Mouse (Mus musculus): ENCODE measurements at regions not wholly inside any gene's neighbourhood (a gene's known extent, or its start where the extent isn't known, plus 50 kb on each side); places are given as distances from the start of the nearest gene placed in this dataset.

DNA sequence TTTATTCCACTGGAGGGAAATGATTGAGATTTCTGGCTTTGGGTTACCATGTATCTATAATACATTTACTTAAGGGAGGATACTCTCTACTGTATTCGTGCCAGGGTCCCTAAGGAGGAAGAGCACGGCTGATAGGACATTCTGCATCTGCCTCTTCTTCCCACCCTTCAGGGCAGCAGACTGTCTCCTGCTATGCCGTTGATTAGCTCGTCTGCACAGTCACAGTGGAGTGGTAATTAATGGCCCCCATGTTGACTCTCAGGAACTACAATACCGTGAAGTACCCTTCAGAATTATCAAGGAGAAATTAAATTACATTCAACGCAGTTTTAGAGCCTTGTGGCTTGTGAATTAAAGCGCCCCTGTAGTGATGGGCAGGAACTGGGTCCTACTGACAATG is 52.0 kb upstream of the Map4k3 start:
- no peaks in the 10 kb centered on the region for H3K9me3 ChIP-seq (replicated peaks; ENCODE audit: control insufficient read depth, low read length)
- no peaks in the 10 kb centered on the region for H3K27me3 ChIP-seq (replicated peaks; ENCODE audit: control insufficient read depth, insufficient read depth, low read length)
- no peaks in the 10 kb centered on the region for H3K4me1 ChIP-seq (ENCODE audit: control insufficient read depth, insufficient read depth, low read length)
- ATAC-seq (no peak), DNase-seq (ENCODE audit: low spot score) (peak; percentile 10)
- H3K36me3 ChIP-seq (ENCODE audit: control insufficient read depth, insufficient read depth, low read length): no peaks in the 10 kb centered on the region
- H3K4me2 ChIP-seq (ENCODE audit: low read length): no peak overlapping the region
- no peak overlapping the region for H3K27ac ChIP-seq (ENCODE audit: low read depth, low read length)
- no peak overlapping the region for H3K9ac ChIP-seq (ENCODE audit: low read length)
- H3K4me3 ChIP-seq (ENCODE audit: low read depth, low read length): no peak overlapping the region
- 62% methylated on average over 7 of the region's 7 CpGs for WGBS

GRCm38 (mm10) chr17:80779782-80780181 is 51.5 kb upstream of the Map4k3 start:
- H3K27me3 ChIP-seq (replicated peaks; ENCODE audit: control insufficient read depth, insufficient read depth, low read length): no peaks in the 10 kb centered on the region
- H3K27ac ChIP-seq (ENCODE audit: low read depth, low read length): no peak overlapping the region
- DNase-seq (ENCODE audit: low spot score): peak; percentile 18
- no peaks in the 10 kb centered on the region for H3K9me3 ChIP-seq (replicated peaks; ENCODE audit: control insufficient read depth, low read length)
- H3K4me2 ChIP-seq (ENCODE audit: low read length): no peak overlapping the region
- H3K4me1 ChIP-seq (ENCODE audit: control insufficient read depth, insufficient read depth, low read length): no peaks in the 10 kb centered on the region
- ATAC-seq: no peak
- H3K36me3 ChIP-seq (ENCODE audit: control insufficient read depth, insufficient read depth, low read length): no peaks in the 10 kb centered on the region
- WGBS: 70% methylated on average over 6 of the region's 6 CpGs
- no peak overlapping the region for H3K9ac ChIP-seq (ENCODE audit: low read length)
- no peak overlapping the region for H3K4me3 ChIP-seq (ENCODE audit: low read depth, low read length)
